Mouse (Mus musculus) lung, adult 10 weeks (tissue): Measurements from ENCODE around the gene Gm5155. TPM values are rescaled to one million over a fixed set of nuclear protein-coding genes. Genes with fewer than 3 reads are reported as not detected.

Source experiments
- polyA plus RNA-seq: library from polyadenylated mRNA; stranded (reverse); fragments of 350-450 nt; fragmentation: Illumina TruSeq; extraction: RNeasy Lipid Tissue Mini Kit (QIAGEN cat#74804); gene quantifications from one replicate; pipeline ENCODE4 v1.2.3, GENCODE M21; 2014; ENCODE audit warnings: low read depth, low replicate concordance; ENCODE audit not compliant: insufficient read depth

Gene Gm5155
- polyA plus RNA-seq = not detected

GRCm38 (mm10) chr7:17871467-17871866, at the start of gene Gm5155:
Gene Gm5155 (plus strand): TSS chr7:17871767.

Other genes starting within 250 kb of the Gm5155 start
- not detected for gene Ceacam5, start 158.5 kb upstream of the Gm5155 start, polyA plus RNA-seq
- gene Ceacam14, start 59.1 kb upstream of the Gm5155 start, polyA plus RNA-seq = not detected
- gene Ceacam11, start 100.4 kb downstream of the Gm5155 start, polyA plus RNA-seq = not detected
- not detected for gene Ceacam13, start 138.1 kb downstream of the Gm5155 start, polyA plus RNA-seq
- not detected for gene Ceacam12, start 194.2 kb downstream of the Gm5155 start, polyA plus RNA-seq